Mouse (Mus musculus) liver, adult (tissue): ENCODE measurements around the gene Gm3415.

Experiments used
- GATA4 ChIP-seq: IDR thresholded peaks from 2 replicates; pipeline ENCODE4 v1.6.1; 2014; ENCODE audit warnings: mild to moderate bottlenecking, low read length; ENCODE audit not compliant: insufficient replicate concordance

Gene Gm3415

GRCm38 (mm10) chr5:146598215-146599119, 42.5 kb downstream of the Gm3415 start:
- TF ChIP-seq GATA4, result no peak

DNA sequence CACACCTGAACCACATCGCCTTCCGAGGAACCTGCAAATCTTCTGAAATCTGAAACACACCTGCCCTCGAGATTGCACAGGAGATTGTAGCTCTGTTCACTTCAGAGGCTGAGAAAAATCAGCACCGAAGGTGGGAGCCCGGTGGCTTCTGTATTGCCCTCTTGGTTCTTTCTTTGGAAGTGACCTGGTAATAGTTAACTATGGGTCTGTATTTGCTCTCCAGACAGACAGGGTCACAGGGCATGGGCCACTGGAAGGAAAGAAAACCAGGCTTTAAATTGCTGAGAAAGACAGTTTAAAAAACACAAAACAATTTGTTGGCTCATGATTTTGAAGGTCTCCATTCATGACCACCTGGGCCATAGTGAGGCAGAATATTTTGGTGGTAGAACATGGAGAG, 44.0 kb downstream of the Gm3415 start:
- no peak for TF ChIP-seq GATA4

- TF ChIP-seq GATA4, result no peak
Observed at GRCm38 (mm10) chr5:146606221-146606620, 50.3 kb downstream of the Gm3415 start.

DNA sequence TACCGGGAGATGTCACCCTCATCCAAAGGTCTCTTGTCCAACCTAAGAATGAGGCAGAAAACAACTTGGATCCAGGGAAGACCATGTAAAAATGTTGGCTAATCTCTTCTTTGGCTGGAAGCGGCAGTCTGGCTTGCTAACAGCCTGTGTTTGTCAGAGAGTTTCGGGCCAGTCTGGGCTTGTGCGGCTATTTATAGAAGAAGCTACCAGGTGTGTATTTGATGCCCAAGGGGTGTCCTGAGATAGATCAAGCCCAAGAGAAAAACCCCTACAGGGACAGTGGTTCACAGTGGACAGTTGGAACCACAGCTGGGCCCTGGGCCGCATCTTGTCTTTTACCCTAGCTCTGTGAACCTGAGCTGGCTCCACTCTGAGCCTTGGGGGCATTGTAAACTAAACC, 51.0 kb downstream of the Gm3415 start:
- no peak for TF ChIP-seq GATA4

DNA sequence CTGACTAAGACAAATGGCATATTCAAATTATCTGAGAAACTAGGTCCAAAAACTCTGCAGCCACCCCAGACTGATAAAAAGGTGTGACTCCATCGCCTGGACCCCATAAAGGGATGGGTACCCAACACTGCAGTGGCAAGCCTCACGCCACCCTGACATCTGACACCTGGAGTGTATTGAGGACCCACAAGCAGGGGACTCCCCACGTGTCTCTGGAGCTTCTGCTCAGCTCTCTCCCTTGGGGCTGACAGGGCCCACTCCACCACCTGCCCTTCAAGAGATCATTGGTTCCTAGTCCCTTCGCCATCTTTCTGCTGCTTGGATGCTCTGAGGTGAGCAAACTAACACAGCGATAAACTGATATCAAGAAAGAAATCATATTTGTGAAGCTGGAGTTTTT, 51.9 kb downstream of the Gm3415 start:
- TF ChIP-seq GATA4, result no peak
